Comparison of ENCODE assay signal across 14 mouse cellular contexts in genomic region chr4:107485903-107486302, GRCm38 (mm10). TPM values are rescaled to one million over a fixed set of nuclear protein-coding genes. Genes with fewer than 3 reads are reported as not detected.
A peak's percentile ranks its signal among the peaks of the same experiment; 100 is the strongest.
DNase-seq lines count a peak whose midpoint lies in the region; ATAC-seq and TF ChIP-seq lines count a peak whose summit lies in the region.
"Had no signal": no experiment of that assay in that cellular context is flagged by ENCODE, and none has a peak within 500 bp of the region (broad histone marks: within the 10 kb centered on the region; RNA-seq: fewer than 3 reads in every experiment).

No protein-coding gene starts in this region.

- H3K4me2 ChIP-seq in heart, postnatal 0 days (ENCODE audit: low read depth, low read length), result no peak overlapping the region
- no peak overlapping the region for H3K4me2 ChIP-seq in lung, postnatal 0 days (replicated peaks; ENCODE audit: low read depth, low read length)
- H3K4me2 ChIP-seq: embryonic facial prominence, embryonic 15.5 days; hindbrain, embryonic 15.5 days; limb, embryonic 12.5 days; midbrain, embryonic 11.5 days; neural tube, embryonic 15.5 days had no signal

- H3K27me3 ChIP-seq in heart, postnatal 0 days (ENCODE audit: control insufficient read depth, insufficient read depth, low read length), result 0 out of 2 replicates have a peak, but pooled peaks cover 6% of the 10 kb centered on the region
- H3K27me3 ChIP-seq in lung, postnatal 0 days (replicated peaks; ENCODE audit: insufficient read depth, low read length), result no peaks in the 10 kb centered on the region
- 0 out of 2 replicates have a peak, but pooled peaks cover 4% of the 10 kb centered on the region for H3K27me3 ChIP-seq in hindbrain, embryonic 10.5 days (ENCODE audit: insufficient read depth, poor library complexity, severe bottlenecking)
- H3K27me3 ChIP-seq: embryonic facial prominence, embryonic 15.5 days; hindbrain, embryonic 15.5 days; neural tube, embryonic 15.5 days had no signal

- no peak overlapping the region for H3K4me3 ChIP-seq in heart, postnatal 0 days (ENCODE audit: low read depth, low read length)
- no peak overlapping the region for H3K4me3 ChIP-seq in lung, postnatal 0 days (ENCODE audit: low read depth, low read length)
- H3K4me3 ChIP-seq in embryonic fibroblast, embryonic 13.5 days (ENCODE audit: insufficient read depth, low read length), result no peak overlapping the region
- H3K4me3 ChIP-seq in hindbrain, embryonic 10.5 days, result no peak overlapping the region
- H3K4me3 ChIP-seq: embryonic facial prominence, embryonic 15.5 days; hindbrain, embryonic 15.5 days; limb, embryonic 12.5 days; neural tube, embryonic 15.5 days had no signal

- WGBS in heart, postnatal 0 days, result 68% methylated on average over 5 of the region's 5 CpGs
- 50% methylated on average over 5 of the region's 5 CpGs for WGBS in lung, postnatal 0 days
- WGBS in hindbrain, embryonic 10.5 days, result 67% methylated on average over 5 of the region's 5 CpGs

- TF ChIP-seq CTCF in heart, postnatal 0 days (IDR thresholded peaks at IDR 0.05; ENCODE audit: low read depth), result peak; percentile 34
- peak; percentile 60 for TF ChIP-seq CTCF in lung, postnatal 0 days (IDR thresholded peaks at IDR 0.05)
- peak; percentile 51 for TF ChIP-seq CTCF in embryonic fibroblast, embryonic 13.5 days (IDR thresholded peaks at IDR 0.05; ENCODE audit: borderline replicate concordance, insufficient read depth, low read length)

- TF ChIP-seq EP300 in heart, postnatal 0 days (IDR thresholded peaks at IDR 0.05; ENCODE audit: low read depth), result no peak
- TF ChIP-seq EP300 in lung, postnatal 0 days (IDR thresholded peaks at IDR 0.05), result no peak

- H3K36me3 ChIP-seq in heart, postnatal 0 days (replicated peaks; ENCODE audit: control insufficient read depth, insufficient read depth, low read length), result no peaks in the 10 kb centered on the region
- H3K36me3 ChIP-seq in lung, postnatal 0 days (ENCODE audit: insufficient read depth, low read length), result no peaks in the 10 kb centered on the region
- H3K36me3 ChIP-seq in hindbrain, embryonic 10.5 days, result no peaks in the 10 kb centered on the region
- H3K36me3 ChIP-seq: embryonic facial prominence, embryonic 15.5 days; hindbrain, embryonic 15.5 days; limb, embryonic 12.5 days; neural tube, embryonic 15.5 days had no signal

- no peaks in the 10 kb centered on the region for H3K4me1 ChIP-seq in heart, postnatal 0 days (ENCODE audit: control insufficient read depth, insufficient read depth)
- H3K4me1 ChIP-seq in lung, postnatal 0 days (ENCODE audit: insufficient read depth, low read depth, low read length), result no peaks in the 10 kb centered on the region
- H3K4me1 ChIP-seq in embryonic fibroblast, embryonic 13.5 days (ENCODE audit: control insufficient read depth, insufficient read depth, low read length), result no peaks in the 10 kb centered on the region
- no peaks in the 10 kb centered on the region for H3K4me1 ChIP-seq in hindbrain, embryonic 10.5 days (replicated peaks)

- no peak for TF ChIP-seq POLR2A in embryonic fibroblast, embryonic 13.5 days (IDR thresholded peaks at IDR 0.05; ENCODE audit: low read depth, low read length)

- DNase-seq in heart, postnatal 0 days (ENCODE audit: low spot score), result no peak
- DNase-seq in heart, adult 11 months, result no peak
- peak; percentile 25 for DNase-seq in lung, postnatal 0 days (ENCODE audit: low spot score)
- DNase-seq in lung, adult 18-20 months, result no peak
- DNase-seq in NIH3T3 (ENCODE audit: low read depth), result peak; percentile 57
- no peak for DNase-seq in hindbrain, embryonic 10.5 days (ENCODE audit: low spot score)
- DNase-seq: heart, adult 18-20 months; thymus, postnatal 36 days had no signal

- no peak for ATAC-seq in heart, postnatal 0 days (ENCODE audit: insufficient read depth, low read depth)
- peak; percentile 3; the same call in 1 of the 2 replicates for ATAC-seq in lung, postnatal 0 days

- H3K9me3 ChIP-seq in heart, postnatal 0 days (replicated peaks; ENCODE audit: control insufficient read depth, low read length), result no peaks in the 10 kb centered on the region
- no peaks in the 10 kb centered on the region for H3K9me3 ChIP-seq in lung, postnatal 0 days (ENCODE audit: low read length)
- H3K9me3 ChIP-seq in hindbrain, embryonic 10.5 days, result no peaks in the 10 kb centered on the region
- H3K9me3 ChIP-seq: embryonic facial prominence, embryonic 15.5 days; hindbrain, embryonic 15.5 days; neural tube, embryonic 15.5 days had no signal

- no peak overlapping the region for H3K27ac ChIP-seq in heart, postnatal 0 days (ENCODE audit: low read depth)
- H3K27ac ChIP-seq in lung, postnatal 0 days (ENCODE audit: low read length), result no peak overlapping the region
- no peak overlapping the region for H3K27ac ChIP-seq in embryonic fibroblast, embryonic 13.5 days (ENCODE audit: insufficient read depth, low read length)
- no peak overlapping the region for H3K27ac ChIP-seq in hindbrain, embryonic 10.5 days
- H3K27ac ChIP-seq: embryonic facial prominence, embryonic 15.5 days; hindbrain, embryonic 15.5 days; limb, embryonic 12.5 days; neural tube, embryonic 15.5 days had no signal

- H3K9ac ChIP-seq in heart, postnatal 0 days (replicated peaks; ENCODE audit: low read depth, low read length), result no peak overlapping the region
- H3K9ac ChIP-seq in lung, postnatal 0 days (replicated peaks; ENCODE audit: low read depth), result no peak overlapping the region
- H3K9ac ChIP-seq: embryonic facial prominence, embryonic 15.5 days; hindbrain, embryonic 15.5 days; limb, embryonic 12.5 days; neural tube, embryonic 15.5 days had no signal

RNA-seq across cellular contexts. Expression of gene Glis1, which starts 51.5 kb away (rescaled TPM):
- total RNA-seq in heart, postnatal 0 days (2014; rRNA removed; ENCODE audit: low replicate concordance), result not detected in 2 replicates
- polyA plus RNA-seq in heart, postnatal 0 days (2015; fragmentation: Nextera tagmentation; extraction: Ambion mirVana), result 0.11 TPM in 1 of 2 replicates, not detected in the other
- polyA plus RNA-seq in lung, postnatal 0 days (2015; fragmentation: Nextera tagmentation; extraction: Ambion mirVana), result 0.52 and 0.76 TPM in 2 replicates
- polyA plus RNA-seq in embryonic fibroblast, embryonic 13.5 days (2011; ENCODE audit: insufficient read length, low read depth, missing spikeins), result 4.9 TPM in 2 replicates
- 2.9 and 6.3 TPM in 2 replicates for polyA plus RNA-seq in hindbrain, embryonic 10.5 days (2016; fragmentation: Nextera tagmentation; extraction: Ambion mirVana)

Comparison
In these comparisons a context has a peak if more than half of its experiments do, and no peak if none do; other contexts are left out.
1. DNase-seq: peak in lung, postnatal 0 days (single experiment) and NIH3T3 (single experiment); none in heart, postnatal 0 days (single experiment), heart, adult 11 months (single experiment), lung, adult 18-20 months (0 of 2) and hindbrain, embryonic 10.5 days (single experiment).
2. Peak in every context shown above with its lines, with median percentiles within 50 percentile points of each other: CTCF ChIP-seq.